Mouse (Mus musculus) lung, postnatal 0 days (tissue): ENCODE results near the gene Nadsyn1. TPM values are rescaled to one million over a fixed set of nuclear protein-coding genes. Genes with fewer than 3 reads are reported as not detected.

Experiments used
- ATAC-seq: fragments of 200-750 bp; cut with Nextera tagmentation; 2 replicates; pipeline ENCODE4 v1.8.0; 2017; ENCODE audit warnings: moderate library complexity
- DNase-seq: peaks from one replicate; pipeline ENCODE4 v3.0.0-alpha.2; 2016; ENCODE audit warnings: low spot score
- H3K27ac ChIP-seq: fragments of 300-500 bp; sonication (generic); 2 replicates; pipeline ENCODE4 v1.5.1; 2014; ENCODE audit warnings: antibody characterized with exemption, mild to moderate bottlenecking, low read length, mixed read lengths
- H3K27me3 ChIP-seq: fragments of 300-500 bp; sonication (generic); replicated peaks from 2 replicates; pipeline ENCODE4 v1.6.1; 2014; ENCODE audit warnings: low read length, mixed read lengths; ENCODE audit not compliant: insufficient read depth
- H3K36me3 ChIP-seq: fragments of 300-500 bp; sonication (generic); 2 replicates; pipeline ENCODE4 v1.6.1; 2014; ENCODE audit warnings: low read length, mixed read lengths; ENCODE audit not compliant: insufficient read depth
- H3K4me1 ChIP-seq: fragments of 300-500 bp; sonication (generic); 2 replicates; pipeline ENCODE4 v1.6.1; 2014; ENCODE audit warnings: antibody characterized with exemption, low read depth, low read length, mixed read lengths; ENCODE audit not compliant: insufficient read depth
- H3K4me2 ChIP-seq: fragments of 300-500 bp; sonication (generic); replicated peaks from 2 replicates; pipeline ENCODE4 v1.6.1; 2014; ENCODE audit warnings: low read depth, mild to moderate bottlenecking, low read length, moderate library complexity, mixed read lengths
- H3K4me3 ChIP-seq: fragments of 300-500 bp; sonication (generic); 2 replicates; pipeline ENCODE4 v1.5.1; 2014; ENCODE audit warnings: low read depth, low read length
- H3K9ac ChIP-seq: fragments of 300-500 bp; sonication (generic); replicated peaks from 2 replicates; pipeline ENCODE4 v1.6.1; 2014; ENCODE audit warnings: low read depth, mild to moderate bottlenecking
- H3K9me3 ChIP-seq: fragments of 300-500 bp; sonication (generic); 2 replicates; pipeline ENCODE4 v1.6.1; 2016; ENCODE audit warnings: low read length, mixed read lengths
- CTCF ChIP-seq: IDR thresholded peaks from 2 replicates; pipeline ENCODE4 v1.5.1; 2016; ENCODE audit warnings: antibody characterized with exemption, mild to moderate bottlenecking
- EP300 ChIP-seq: IDR thresholded peaks from 2 replicates; pipeline ENCODE4 v1.6.1; 2016; ENCODE audit warnings: antibody characterized with exemption, mild to moderate bottlenecking, control low read depth
- WGBS: fragments of 180-500 bp; shearing (Covaris S2); extraction: QIAGEN DNeasy Blood & Tissue Kit; methylation state at CpG from one replicate; pipeline ENCODE4 v1.1.7; 2014; 5-methylcytosine and 5-hydroxymethylcytosine counted together
- polyA plus RNA-seq: library from polyadenylated mRNA; unstranded; fragments of >200 nt; fragmentation: Nextera tagmentation; extraction: Ambion mirVana; gene quantifications from 2 replicates; pipeline ENCODE4 v1.2.1, GENCODE M21; 2015

The Nadsyn1 gene
- polyA plus RNA-seq, 1 experiment from 2014 or later: 5.2 TPM

DNA sequence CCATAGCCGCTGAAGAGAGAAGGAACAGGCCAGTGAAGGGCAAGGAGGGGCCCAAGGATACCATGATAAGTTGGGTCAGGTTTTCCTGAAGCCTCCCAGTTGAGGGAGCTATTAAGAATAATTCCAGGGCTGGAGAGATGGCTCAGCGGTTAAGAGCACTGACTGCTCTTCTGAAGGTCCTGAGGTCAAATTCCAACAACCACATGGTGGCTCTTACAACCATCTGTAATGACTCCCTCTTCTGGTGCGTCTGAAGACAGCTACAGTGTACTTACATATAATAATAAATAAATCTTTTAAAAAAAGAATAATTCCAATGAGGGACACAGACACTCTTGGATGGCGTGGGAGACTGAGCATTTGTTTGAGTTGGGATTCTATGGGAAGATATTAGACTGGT, 3.4 kb downstream of the Nadsyn1 start:
- no peaks in the 10 kb centered on the region for H3K9me3 ChIP-seq
- no peak for ATAC-seq
- WGBS: 63% methylated on average over 4 of the region's 4 CpGs

GRCm38 (mm10) chr7:143808909-143809308, 13.7 kb downstream of the Nadsyn1 start:
- Histone ChIP-seq H3K9ac (no peak overlapping the region), H3K4me2 (no peak overlapping the region), H3K9me3 (no peaks in the 10 kb centered on the region), H3K4me3 (no peak overlapping the region), H3K36me3 (no peaks in the 10 kb centered on the region), H3K27me3 (no peaks in the 10 kb centered on the region), H3K27ac (no peak overlapping the region), H3K4me1 (no peaks in the 10 kb centered on the region)
- 43% methylated on average over 1 of the region's 1 CpGs for WGBS
- peak; percentile 11 for DNase-seq
- TF ChIP-seq CTCF (peak; percentile 62), EP300 (no peak)
- ATAC-seq: no peak

More for the DNA sequence above, 3.4 kb downstream of the Nadsyn1 start:
- H3K36me3 ChIP-seq: no peaks in the 10 kb centered on the region
- H3K27ac ChIP-seq: no peak overlapping the region
- H3K4me1 ChIP-seq: peaks cover 5% of the 10 kb centered on the region; the same call in 1 of the 2 replicates
- H3K4me2 ChIP-seq: no peak overlapping the region
- H3K9ac ChIP-seq: no peak overlapping the region
- DNase-seq: no peak
- TF ChIP-seq EP300: no peak
- TF ChIP-seq CTCF: no peak
- no peaks in the 10 kb centered on the region for H3K27me3 ChIP-seq
- H3K4me3 ChIP-seq: no peak overlapping the region

- Histone ChIP-seq H3K9ac (no peak overlapping the region), H3K4me3 (no peak overlapping the region), H3K27ac (no peak overlapping the region), H3K4me1 (no peaks in the 10 kb centered on the region), H3K4me2 (no peak overlapping the region), H3K27me3 (no peaks in the 10 kb centered on the region), H3K9me3 (no peaks in the 10 kb centered on the region), H3K36me3 (0 out of 2 replicates have a peak, but pooled peaks cover 7% of the 10 kb centered on the region)
- WGBS: 36% methylated on average over 5 of the region's 5 CpGs
- ATAC-seq: peak; percentile 79
- DNase-seq: peak; percentile 75
- TF ChIP-seq EP300: peak; percentile 63
- TF ChIP-seq CTCF: no peak
Measured at GRCm38 (mm10) chr7:143805199-143805624, 17.4 kb downstream of the Nadsyn1 start.

DNA sequence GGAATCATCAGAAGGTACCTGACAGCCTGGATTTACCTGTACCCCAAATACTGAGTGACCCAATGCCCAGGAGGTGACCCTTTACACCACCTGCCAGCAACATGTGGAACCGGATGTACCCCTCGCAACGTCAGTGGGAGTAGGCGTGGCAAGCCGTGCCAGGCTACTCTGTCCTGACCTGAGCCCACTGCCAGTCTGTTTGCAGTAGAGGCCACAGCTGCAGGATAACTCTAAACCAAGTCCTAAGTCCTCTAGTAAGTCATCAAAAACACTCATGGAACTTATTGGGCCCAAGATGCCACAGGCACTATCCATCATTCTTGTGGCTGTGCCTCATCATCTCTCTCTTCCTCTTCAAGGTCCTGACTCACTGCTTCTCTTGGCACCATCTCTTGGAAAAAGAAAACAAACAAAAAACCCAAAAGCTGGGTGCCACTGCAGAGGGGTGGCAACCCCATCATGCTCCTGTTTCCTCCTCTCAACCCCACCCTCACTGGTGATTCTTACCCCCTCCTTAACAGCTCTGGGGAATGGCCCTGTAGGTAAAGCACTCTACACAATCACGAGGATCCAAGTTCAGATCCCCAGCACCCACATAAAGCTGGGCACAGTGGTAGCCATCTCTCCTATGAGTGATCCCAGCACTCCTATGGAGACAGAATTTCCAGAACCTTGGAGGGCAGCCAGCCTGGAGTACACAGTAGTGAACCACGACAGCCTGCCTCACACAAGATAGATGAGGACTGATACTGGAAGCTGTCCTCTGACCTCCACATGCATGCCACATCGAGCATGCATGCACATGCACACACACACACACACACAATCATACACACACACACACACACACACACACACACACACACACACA, 21.2 kb downstream of the Nadsyn1 start:
- H3K36me3 ChIP-seq: peaks cover 15% of the 10 kb centered on the region; the same call in 1 of the 2 replicates
- TF ChIP-seq CTCF (no peak), EP300 (no peak)
- 76% methylated on average over 8 of the region's 8 CpGs for WGBS
- H3K9ac ChIP-seq: no peak overlapping the region
- H3K4me2 ChIP-seq: no peak overlapping the region
- H3K4me1 ChIP-seq: no peaks in the 10 kb centered on the region
- H3K4me3 ChIP-seq: no peak overlapping the region
- no peak for DNase-seq
- no peak overlapping the region for H3K27ac ChIP-seq
- ATAC-seq: no peak
- H3K9me3 ChIP-seq: no peaks in the 10 kb centered on the region
- no peaks in the 10 kb centered on the region for H3K27me3 ChIP-seq

GRCm38 (mm10) chr7:143800770-143801169, 21.9 kb downstream of the Nadsyn1 start:
- ATAC-seq (no peak), DNase-seq (no peak)
- no peak overlapping the region for H3K27ac ChIP-seq
- no peak overlapping the region for H3K4me2 ChIP-seq
- 78% methylated on average over 1 of the region's 1 CpGs for WGBS
- no peaks in the 10 kb centered on the region for H3K4me1 ChIP-seq
- H3K9me3 ChIP-seq: no peaks in the 10 kb centered on the region
- H3K27me3 ChIP-seq: no peaks in the 10 kb centered on the region
- no peak overlapping the region for H3K9ac ChIP-seq
- peaks cover 15% of the 10 kb centered on the region; the same call in 1 of the 2 replicates for H3K36me3 ChIP-seq
- no peak for TF ChIP-seq CTCF
- TF ChIP-seq EP300: no peak
- H3K4me3 ChIP-seq: no peak overlapping the region

GRCm38 (mm10) chr7:143798783-143799182, 23.9 kb downstream of the Nadsyn1 start:
- ATAC-seq (no peak), DNase-seq (no peak)
- no peak overlapping the region for H3K9ac ChIP-seq
- no peaks in the 10 kb centered on the region for H3K27me3 ChIP-seq
- no peaks in the 10 kb centered on the region for H3K9me3 ChIP-seq
- no peak overlapping the region for H3K4me3 ChIP-seq
- WGBS: 84% methylated on average over 4 of the region's 4 CpGs
- H3K36me3 ChIP-seq: peaks cover 20% of the 10 kb centered on the region; the same call in 1 of the 2 replicates
- TF ChIP-seq EP300: no peak
- TF ChIP-seq CTCF: no peak
- H3K27ac ChIP-seq: no peak overlapping the region
- H3K4me1 ChIP-seq: no peaks in the 10 kb centered on the region
- H3K4me2 ChIP-seq: no peak overlapping the region
